Mouse (Mus musculus) mouse embryonic stem cell (cell line): ENCODE results near the gene Ldb1.

Experiments
- in situ Hi-C, 2 experiments: fragments of 300-500 bp; cut with MboI; formaldehyde crosslinking; loops; 1 replicate in 1 of 2; 3 replicates in 1 of 2; pipeline ENCODE4 v1.14.3; 2019 to 2020; ENCODE audit warnings: low sequenced_read_pairs in 2 of 2, low pct_unique_long_range_greater_than_20kb in 1 of 2, mixed read lengths in 1 of 2; ENCODE audit not compliant: unreplicated experiment in 1 of 2

Ldb1 gene

DNA sequence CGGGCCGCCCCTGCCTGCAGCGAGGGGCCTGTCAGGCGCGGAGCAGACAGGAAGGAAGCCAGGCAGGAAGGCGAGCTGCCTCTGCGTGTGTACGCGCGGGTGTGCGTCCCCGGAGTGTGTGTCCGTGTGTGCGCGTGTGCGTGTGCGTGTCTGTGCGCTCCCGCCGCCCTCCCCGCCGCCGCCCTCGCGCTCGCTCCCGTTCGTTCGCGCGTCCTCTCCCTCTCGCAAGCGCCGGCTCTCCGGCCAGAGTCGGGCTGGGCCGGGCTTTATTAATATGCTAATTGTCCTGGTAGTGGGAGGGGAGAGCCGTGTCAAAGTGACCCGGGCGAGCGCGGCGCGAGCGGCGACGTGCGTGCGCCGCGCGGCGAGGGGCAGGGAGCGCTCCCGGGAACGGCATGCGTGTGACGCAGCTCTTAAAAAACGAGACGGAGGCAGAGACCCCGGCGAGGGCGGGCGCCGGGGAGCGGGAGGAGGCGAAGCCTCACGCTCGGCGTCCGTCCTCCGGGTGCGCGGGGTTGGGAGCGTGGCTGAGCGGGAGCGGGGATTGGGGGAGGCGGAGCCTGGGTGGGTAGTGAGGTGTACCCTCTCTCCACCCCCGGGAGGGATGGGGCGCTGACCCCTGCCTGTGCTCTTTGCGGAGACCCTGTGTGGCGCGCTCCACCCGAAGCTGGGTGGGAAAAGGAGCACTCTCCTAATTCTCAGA lies at the start of gene Ldb1:
Gene Ldb1, minus strand, starts transcription at position 222 of the 703 bp plus-strand sequence.
- in situ Hi-C loops, result no loop called here

DNA sequence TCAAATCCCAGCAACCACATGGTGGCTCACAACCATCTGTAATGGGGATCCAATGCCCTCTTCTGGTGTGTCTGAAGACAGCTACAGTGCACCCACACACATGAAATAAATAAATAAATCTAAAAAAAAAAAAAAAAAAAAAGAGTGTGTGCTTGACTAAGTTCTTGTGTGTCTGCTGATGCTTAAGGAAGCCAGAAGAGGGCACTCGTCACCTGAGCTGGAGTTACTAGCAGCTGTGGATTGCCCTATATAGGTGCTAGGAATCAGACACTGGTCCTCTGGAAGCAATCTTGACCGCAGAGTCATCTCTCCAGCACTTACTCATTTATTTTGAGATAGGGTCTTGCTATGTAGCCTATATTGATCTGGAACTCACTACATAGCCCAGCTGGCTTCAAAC lies 49.1 kb upstream of the Ldb1 start:
- in situ Hi-C loops, result no loop called here

DNA sequence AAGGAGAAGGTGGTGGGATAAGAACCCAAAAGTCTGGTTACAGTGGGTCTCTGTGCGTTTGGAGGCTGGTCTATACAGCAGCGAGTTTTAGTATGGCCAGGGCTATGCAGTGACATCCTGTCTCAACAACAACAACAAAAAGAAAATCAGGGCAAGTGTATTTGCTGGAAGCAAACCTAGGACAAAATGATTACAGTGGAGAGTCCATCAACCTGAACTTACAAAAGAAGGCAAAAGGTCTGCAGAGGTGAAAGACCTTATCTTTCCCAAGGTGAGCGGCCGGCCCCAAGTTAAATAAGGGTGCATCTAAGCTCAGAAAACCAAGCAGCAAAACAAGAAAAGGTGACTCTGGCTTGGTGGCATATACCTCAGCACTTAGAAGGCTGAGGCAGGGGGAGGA lies 46.6 kb upstream of the Ldb1 start:
- in situ Hi-C loops, result no loop called here

DNA sequence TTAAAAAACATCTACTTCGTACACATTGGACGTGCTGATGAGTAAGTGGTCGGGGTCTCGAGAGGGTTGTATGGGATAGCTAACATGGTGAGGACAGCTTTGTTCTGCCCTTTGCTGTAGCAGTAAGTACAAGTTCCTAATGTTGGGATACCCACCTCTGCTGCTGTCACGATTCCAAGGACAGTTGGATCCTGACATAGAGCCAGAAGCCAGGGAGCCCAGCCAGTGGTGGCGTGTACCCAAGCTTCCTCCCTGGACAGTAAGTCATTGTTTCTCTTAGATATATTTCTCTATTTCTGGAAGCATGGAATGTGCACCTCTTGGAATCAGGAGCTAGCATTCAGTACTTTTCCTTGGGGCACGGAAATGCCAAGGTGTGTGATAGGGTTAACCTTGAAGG lies 42.9 kb upstream of the Ldb1 start:
- in situ Hi-C loops, result no loop called here

DNA sequence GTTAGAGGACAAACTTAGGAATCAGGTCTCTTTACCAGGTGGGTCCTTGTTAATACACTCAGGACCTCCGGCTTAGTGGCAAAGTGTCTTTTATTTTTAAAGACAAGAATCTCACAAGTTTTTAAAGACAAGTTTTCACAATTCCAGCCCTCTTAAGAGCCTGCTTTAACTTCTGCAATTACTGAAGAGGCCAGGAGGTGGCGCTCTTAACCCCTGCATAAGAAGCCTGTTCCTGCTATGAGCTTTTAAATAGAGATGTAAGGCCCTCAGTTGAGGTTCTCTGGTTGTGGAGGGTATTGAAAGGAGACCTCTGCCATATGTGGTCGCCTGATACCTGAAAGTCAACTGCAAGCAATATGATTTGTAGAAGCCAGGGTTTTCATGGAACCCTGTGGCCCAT lies 41.3 kb upstream of the Ldb1 start:
- in situ Hi-C loops, result no loop called here

DNA sequence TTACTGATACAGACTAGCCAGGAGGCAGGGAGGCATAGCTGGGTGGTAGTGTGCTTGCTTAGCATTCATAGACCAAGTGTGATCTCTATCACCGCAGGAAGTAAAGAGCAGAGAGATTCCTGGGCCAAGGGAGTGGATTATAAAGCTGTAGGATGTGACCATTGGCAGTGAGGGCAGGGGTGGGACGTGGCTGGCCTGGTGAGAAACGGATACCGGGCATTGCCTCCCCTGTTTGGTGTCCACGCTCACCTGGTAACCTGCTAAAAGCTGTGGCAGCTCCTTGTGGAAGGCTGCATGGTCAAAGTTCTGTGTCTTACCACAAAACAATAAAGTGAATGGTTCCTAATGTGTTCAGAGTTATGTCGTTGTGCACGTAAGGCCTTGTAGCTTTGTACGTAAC lies 40.2 kb upstream of the Ldb1 start:
- in situ Hi-C loops, result no loop called here

DNA sequence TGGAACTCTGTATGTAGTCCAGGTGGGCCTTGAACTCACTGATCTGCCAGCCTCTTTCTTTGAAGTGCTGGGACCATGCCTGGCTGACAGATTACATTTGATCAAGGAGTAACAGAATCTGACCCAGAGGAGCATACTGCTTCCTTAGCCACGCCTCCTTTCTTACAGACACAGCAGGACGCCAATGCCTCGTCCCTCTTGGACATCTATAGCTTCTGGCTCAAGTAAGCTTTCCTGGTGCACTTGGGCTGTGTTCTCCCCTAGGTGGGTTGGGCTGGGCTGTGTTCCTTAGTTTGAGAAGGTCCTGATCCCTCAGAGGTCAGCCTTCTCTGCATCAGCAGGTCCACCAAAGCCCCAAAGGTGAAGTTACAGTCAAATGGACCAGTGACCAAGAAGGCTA lies 33.5 kb upstream of the Ldb1 start:
- in situ Hi-C loops, result no loop called here

DNA sequence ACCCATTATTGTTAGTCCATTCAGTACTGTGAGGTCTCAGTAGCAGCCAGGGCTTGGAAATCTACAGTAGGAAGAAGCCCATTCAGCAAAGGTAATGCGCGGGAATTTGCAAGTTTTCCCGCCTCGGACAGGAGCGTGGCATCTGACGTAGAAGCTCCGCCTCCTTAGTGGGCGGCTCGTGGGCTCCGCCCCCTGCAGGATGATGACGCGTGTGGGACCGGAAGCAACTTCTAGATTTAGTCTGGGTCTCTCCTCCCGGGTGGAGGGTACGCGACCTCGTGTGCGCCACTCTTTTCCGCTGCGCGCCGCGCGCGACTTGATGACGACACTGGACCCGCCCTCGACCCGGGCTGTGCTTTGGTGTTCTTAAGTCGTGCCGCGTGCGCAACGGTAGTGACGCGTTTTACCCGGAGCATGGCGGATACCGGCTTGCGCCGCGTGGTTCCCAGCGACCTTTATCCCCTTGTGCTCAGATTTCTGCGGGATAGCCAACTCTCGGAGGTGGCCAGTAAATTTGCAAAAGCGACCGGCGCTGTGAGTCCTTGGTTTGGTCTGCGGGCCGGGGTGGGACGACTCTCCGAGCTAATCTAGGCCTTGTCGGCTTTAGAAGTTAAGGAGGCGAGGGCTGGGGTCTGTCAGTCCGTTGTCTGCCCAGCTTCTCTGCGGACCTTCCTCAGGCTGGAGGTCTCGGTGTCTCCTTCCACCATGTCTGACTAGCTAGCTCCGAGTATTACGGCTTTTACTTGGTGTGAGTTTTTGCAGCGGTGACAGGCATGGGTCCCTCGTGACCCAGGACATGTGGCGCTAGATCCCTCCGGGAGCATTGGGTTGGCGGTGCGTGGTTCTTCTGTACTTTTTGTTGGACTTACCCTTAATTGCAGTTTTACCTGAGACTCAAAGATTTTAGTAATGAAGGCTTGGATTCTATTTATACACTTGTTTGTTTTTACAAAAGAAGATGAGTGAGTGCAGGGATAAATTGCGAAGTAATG lies 30.9 kb upstream of the Ldb1 start, which contains the start of gene Nolc1:
Gene Nolc1, plus strand, starts transcription at position 248 of the 992 bp plus-strand sequence.
- in situ Hi-C loops, result no loop called here

DNA sequence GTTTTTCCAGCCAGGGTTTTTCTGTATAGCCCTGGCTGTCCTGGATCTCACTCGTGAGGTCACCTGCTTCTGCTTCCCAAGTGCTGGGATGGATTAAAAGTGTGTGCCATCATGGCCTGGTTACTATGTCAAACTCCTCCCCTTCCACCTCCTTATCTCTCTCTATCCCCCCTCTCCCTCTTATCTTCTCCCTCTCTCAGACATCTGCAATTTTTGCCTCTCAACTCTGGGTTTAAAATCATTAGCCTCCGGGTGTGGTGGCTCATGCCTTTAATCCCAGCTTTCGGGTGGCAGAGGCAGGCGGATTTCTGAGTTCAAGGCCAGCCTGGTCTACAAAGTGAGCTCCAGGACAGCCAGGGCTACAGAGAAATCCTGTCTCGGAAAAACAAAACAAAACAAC lies 29.3 kb upstream of the Ldb1 start:
- in situ Hi-C loops, result no loop called here

DNA sequence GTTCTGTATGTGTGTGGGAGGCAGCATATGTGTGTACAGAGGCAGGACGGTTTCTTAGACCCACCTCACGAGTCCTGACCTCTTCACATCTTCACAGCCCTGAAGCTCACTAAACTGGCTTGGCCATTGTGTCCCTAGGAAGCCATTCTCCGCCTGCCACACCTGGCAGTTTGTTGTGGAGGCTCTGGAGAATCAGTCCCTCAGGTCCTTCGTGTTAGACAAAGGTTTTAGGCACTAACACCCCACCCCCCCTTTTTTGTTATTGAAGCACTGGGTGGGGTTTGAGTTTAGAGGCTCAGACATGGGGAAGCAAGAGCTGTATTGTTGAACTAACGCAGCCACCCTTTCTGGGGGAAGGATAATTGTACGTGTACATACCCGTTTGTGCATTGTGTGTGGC lies 28.3 kb upstream of the Ldb1 start:
- in situ Hi-C loops, result no loop called here

DNA sequence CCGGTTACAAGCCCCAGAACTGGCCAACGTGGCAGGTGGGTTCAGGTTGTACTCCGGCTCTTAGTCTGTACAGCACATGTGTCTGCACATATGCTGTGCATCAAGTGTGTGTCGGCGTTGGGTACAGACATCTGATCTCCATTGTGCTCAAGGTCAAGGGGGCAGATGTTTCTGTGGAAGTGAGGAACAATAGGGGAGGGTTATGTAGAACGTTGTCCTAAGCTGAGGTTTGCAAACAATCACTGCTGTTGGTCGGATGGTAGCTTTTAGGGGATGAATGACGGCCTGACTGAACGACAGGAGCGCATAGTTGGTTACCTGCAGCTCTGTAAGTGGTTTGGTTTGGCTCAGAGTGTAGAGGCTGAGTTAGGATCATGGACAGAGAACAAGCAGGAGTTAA lies 23.0 kb upstream of the Ldb1 start:
- in situ Hi-C loops, result no loop called here

DNA sequence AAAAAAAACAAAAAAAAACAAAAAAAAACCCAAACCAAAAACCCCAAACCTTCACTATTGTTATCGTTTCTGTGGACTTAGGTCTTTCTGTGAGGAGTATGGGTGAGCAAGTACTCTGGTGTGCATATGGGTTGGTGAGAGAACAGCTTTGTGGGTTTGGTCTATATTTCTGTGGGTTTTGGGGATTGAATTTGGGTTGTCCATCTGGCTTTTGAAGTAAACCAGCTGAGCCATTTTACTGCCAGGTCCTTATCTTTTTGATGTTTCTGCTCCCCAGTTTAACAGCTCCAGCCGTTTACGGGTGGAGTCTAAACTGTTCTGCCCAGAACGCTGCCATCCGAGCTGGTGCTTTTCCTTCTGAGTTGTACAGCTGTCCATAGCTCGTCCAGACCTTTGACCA lies 15.8 kb upstream of the Ldb1 start:
- in situ Hi-C loops, result no loop called here

DNA sequence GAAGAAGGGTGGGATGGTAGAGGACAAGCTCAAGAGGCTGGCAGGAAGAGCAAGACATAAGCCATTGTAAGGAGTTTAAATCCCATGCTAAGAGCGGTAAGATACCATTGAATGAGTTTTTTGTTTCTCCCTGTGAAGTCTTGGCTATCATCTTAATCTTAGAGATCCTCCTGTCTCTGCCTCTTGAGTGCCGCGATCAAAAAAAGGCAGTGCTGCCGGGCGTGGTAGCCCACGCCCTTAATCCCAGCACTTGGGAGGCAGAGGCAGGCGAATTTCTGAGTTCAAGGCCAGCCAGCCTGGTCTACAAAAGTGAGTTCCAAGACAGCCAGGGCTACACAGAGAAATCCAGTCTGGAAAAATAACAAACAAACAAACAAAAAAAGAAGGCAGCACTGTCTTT lies 13.5 kb upstream of the Ldb1 start:
- in situ Hi-C loops, result no loop called here

DNA sequence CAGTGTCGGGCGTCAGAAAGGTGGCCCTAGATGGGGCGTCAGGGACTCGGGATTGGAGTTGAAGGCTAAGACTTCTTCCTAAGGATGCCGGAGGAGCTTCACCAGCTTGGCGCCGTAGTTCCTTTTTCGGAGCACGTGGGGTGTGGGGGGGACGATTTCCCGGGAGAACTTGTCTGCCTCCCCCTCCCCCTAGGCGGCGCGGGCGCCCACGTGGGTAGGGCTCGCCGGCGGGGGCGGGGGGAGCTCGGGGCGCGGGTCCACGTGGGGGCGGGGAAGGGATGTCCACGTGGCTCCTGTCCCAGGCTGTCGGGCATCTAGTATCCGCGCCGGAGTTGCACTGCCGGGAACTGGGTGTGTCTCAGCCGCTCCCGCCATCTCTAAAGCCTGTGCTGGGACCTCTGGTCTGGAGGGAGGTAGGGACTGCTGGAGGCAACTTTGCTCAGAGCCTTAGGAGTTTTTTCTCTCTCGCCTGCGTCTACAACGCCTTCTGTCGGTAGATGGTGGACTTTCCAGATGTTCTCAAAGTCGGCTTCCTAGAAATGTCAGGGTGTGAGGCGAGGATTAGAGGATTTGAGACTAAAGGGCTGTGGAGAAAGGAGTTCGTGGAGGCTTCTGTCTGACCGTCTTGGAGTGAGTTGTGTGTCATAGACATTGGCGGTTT lies 12.1 kb upstream of the Ldb1 start:
- in situ Hi-C loops, result no loop called here

DNA sequence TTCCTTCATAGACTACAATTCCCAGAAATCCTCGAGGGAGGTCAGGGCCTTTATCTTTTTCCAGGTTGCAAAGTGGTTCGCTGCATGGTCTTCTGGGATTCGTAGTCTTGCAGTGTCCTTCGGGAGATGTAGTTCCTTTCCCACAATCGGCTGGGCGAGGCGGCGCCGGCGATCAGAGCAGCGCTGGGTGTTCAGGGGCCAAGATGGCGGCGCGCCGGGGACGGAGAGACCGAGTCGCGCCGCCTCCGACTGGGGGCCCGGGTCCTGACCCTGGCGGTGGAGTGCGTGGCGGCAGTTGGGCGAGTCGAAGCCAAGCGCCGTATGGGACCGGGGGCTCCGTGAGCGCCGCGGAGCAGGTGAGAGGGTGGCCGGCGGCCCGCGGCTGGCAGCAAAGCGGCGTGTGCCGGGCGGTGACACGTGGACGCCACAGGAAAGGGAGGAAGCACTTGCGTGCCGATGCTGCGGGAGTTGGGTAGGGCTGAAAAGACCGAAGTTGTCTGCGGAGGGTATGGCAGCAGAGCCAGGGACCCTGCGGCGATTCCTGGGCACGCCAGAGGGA lies 11.5 kb upstream of the Ldb1 start:
- in situ Hi-C loops, result no loop called here

DNA sequence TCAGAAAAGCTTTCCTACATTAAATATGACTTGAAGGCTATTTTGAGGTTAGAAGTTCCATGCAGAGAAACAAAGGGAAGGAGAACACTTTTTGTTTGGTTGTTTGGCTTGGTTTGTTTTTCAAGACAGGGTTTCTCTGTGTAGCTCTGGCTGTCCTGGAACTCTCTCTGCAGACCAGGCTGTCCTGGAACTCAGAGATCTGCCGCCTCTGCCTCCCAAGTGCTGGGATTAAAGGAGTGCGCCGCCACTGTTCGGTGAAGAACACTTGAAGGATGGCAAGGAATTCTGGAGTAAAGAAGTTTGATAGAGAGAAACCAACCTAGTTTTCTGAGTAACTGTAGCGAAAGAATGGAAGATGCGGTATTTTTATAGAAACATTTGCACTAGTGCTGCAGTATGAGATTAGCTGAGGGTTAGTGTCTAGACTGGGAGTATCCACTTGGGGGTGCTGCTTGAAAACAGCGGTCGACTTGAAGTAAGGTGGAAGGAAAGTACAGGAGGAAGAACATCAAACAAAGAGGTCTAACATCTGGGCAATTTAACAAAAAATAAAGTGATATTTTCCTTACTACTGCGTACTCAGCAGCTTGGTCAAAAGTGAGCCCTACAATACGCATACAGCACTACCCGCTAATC lies 10.9 kb upstream of the Ldb1 start:
- in situ Hi-C loops, result no loop called here

DNA sequence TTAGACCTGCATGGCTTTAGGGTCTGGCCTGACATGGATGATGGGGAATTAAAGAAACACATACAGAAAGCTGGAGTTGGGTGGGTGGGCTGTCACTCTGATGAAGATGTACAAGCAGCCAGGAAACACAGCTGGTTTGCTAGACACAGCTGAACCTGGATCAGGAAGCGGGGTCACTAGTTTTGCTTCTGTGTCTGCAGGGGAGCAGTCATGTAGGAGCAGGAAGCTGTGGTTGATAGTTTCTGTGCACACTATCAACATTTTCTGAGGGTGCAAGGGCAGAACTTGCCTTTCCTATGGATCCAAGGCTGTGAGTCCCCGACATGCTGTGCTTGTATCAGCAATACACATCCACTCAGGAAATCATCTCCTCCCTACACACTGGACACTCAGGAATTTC lies 5.4 kb upstream of the Ldb1 start:
- in situ Hi-C loops, result no loop called here

DNA sequence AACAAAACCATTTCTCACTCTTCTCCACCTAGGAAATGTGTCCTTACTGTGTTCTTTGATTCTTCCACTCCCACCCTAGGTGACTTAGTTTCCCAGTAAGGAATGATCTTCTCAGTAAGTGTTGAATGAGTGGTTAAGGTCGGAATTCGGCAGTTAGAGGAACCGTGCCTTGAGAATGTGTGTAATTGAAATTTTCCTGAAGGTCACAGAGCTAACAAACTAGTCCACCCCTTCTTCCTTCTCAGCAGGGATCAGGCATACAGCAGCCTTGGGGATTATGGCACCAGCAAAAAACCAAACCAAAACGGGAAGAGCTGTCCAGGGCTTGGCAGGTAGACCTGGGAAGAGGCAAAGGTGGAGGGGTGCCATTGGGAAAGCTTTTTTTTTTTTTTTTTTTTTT lies 4.1 kb upstream of the Ldb1 start:
- in situ Hi-C loops, result no loop called here

DNA sequence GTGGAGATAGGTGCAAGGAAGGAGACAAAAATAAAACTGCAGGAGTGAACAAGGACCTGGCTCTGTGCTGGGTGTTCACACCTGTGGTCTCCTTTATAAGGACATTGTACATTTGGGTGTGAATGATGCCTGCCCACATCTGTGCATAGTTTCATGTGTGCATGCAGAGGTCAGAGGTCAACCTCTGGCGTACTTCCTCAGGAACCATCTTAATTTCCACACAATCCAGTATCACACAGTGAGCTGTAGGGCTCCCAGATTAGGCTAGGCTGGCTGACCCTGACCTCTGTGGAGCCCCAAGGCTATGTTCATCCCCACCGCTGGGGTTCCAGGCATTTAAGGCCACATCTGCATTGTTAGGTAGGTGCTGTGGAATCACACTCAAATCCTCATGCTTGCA lies 2.4 kb upstream of the Ldb1 start:
- in situ Hi-C loops, result no loop called here
